Mouse (Mus musculus): Measurements from ENCODE around the gene Thoc6. TPM values are rescaled to one million over a fixed set of nuclear protein-coding genes. Genes with fewer than 3 reads are reported as not detected.

Gene Thoc6
- polyA plus RNA-seq, 1 experiment from 2014 or later, result 43.5 TPM

Other genes starting within 250 kb of the Thoc6 start
- not detected in 2 replicates for gene Vmn2r117, start 194.2 kb downstream of the Thoc6 start, polyA plus RNA-seq (2015; fragmentation: Nextera tagmentation; extraction: Ambion mirVana)
- gene Zfp213, start 109.6 kb downstream of the Thoc6 start, polyA plus RNA-seq (2015; fragmentation: Nextera tagmentation; extraction: Ambion mirVana), result 17.3 and 19.8 TPM in 2 replicates
- 24.3 and 29.3 TPM in 2 replicates for gene Zfp13, start 74.4 kb downstream of the Thoc6 start, polyA plus RNA-seq (2015; fragmentation: Nextera tagmentation; extraction: Ambion mirVana)
- gene Zscan10, start 73.0 kb downstream of the Thoc6 start, polyA plus RNA-seq (2015; fragmentation: Nextera tagmentation; extraction: Ambion mirVana), result 0.05 and 0.25 TPM in 2 replicates
- gene Mmp25, start 28.6 kb downstream of the Thoc6 start, polyA plus RNA-seq (2015; fragmentation: Nextera tagmentation; extraction: Ambion mirVana), result 1.7 TPM in 2 replicates
- gene Bicdl2, start 13.4 kb downstream of the Thoc6 start, polyA plus RNA-seq (2015; fragmentation: Nextera tagmentation; extraction: Ambion mirVana), result 0.13 TPM in 1 of 2 replicates, not detected in the other
- gene Hcfc1r1, start 286 bp downstream of the Thoc6 start, polyA plus RNA-seq (2015; fragmentation: Nextera tagmentation; extraction: Ambion mirVana), result 127 and 138 TPM in 2 replicates
- 3.3 and 5.3 TPM in 2 replicates for gene Tnfrsf12a, start 3.6 kb upstream of the Thoc6 start, polyA plus RNA-seq (2015; fragmentation: Nextera tagmentation; extraction: Ambion mirVana)
- 0.38 and 0.66 TPM in 2 replicates for gene Cldn6, start 5.4 kb upstream of the Thoc6 start, polyA plus RNA-seq (2015; fragmentation: Nextera tagmentation; extraction: Ambion mirVana)
- 1.2 and 1.8 TPM in 2 replicates for gene Cldn9, start 10.1 kb upstream of the Thoc6 start, polyA plus RNA-seq (2015; fragmentation: Nextera tagmentation; extraction: Ambion mirVana)
- 0.13 and 0.41 TPM in 2 replicates for gene 1520401A03Rik, start 48.9 kb upstream of the Thoc6 start, polyA plus RNA-seq (2015; fragmentation: Nextera tagmentation; extraction: Ambion mirVana)
- 19.8 and 21.8 TPM in 2 replicates for gene Pkmyt1, start 52.5 kb upstream of the Thoc6 start, polyA plus RNA-seq (2015; fragmentation: Nextera tagmentation; extraction: Ambion mirVana)
- 67.0 and 75.2 TPM in 2 replicates for gene Paqr4, start 67.0 kb upstream of the Thoc6 start, polyA plus RNA-seq (2015; fragmentation: Nextera tagmentation; extraction: Ambion mirVana)
- gene Kremen2, start 72.0 kb upstream of the Thoc6 start, polyA plus RNA-seq (2015; fragmentation: Nextera tagmentation; extraction: Ambion mirVana), result 1.5 TPM in 2 replicates
- gene Flywch1, start 97.7 kb upstream of the Thoc6 start, polyA plus RNA-seq (2015; fragmentation: Nextera tagmentation; extraction: Ambion mirVana), result 204 and 209 TPM in 2 replicates
- gene Flywch2, start 112.2 kb upstream of the Thoc6 start, polyA plus RNA-seq (2015; fragmentation: Nextera tagmentation; extraction: Ambion mirVana), result 79.4 and 83.9 TPM in 2 replicates
- 480 and 502 TPM in 2 replicates for gene Srrm2, start 116.7 kb upstream of the Thoc6 start, polyA plus RNA-seq (2015; fragmentation: Nextera tagmentation; extraction: Ambion mirVana)
- 1,257 and 1,293 TPM in 2 replicates for gene Elob, start 155.3 kb upstream of the Thoc6 start, polyA plus RNA-seq (2015; fragmentation: Nextera tagmentation; extraction: Ambion mirVana)
- 0.17 and 0.35 TPM in 2 replicates for gene Prss33, start 162.2 kb upstream of the Thoc6 start, polyA plus RNA-seq (2015; fragmentation: Nextera tagmentation; extraction: Ambion mirVana)
- gene Prss32, start 170.0 kb upstream of the Thoc6 start, polyA plus RNA-seq (2015; fragmentation: Nextera tagmentation; extraction: Ambion mirVana), result not detected in 2 replicates
- gene Prss41, start 170.3 kb upstream of the Thoc6 start, polyA plus RNA-seq (2015; fragmentation: Nextera tagmentation; extraction: Ambion mirVana), result 1.3 and 1.8 TPM in 2 replicates
- gene Prss21, start 194.2 kb upstream of the Thoc6 start, polyA plus RNA-seq (2015; fragmentation: Nextera tagmentation; extraction: Ambion mirVana), result not detected in 2 replicates
- not detected in 2 replicates for gene Dcpp1, start 207.0 kb upstream of the Thoc6 start, polyA plus RNA-seq (2015; fragmentation: Nextera tagmentation; extraction: Ambion mirVana)
- not detected in 2 replicates for gene Dcpp2, start 207.0 kb upstream of the Thoc6 start, polyA plus RNA-seq (2015; fragmentation: Nextera tagmentation; extraction: Ambion mirVana)
- not detected in 2 replicates for gene Dcpp3, start 243.6 kb upstream of the Thoc6 start, polyA plus RNA-seq (2015; fragmentation: Nextera tagmentation; extraction: Ambion mirVana)

All from hindbrain, embryonic 15.5 days (tissue).